Mouse (Mus musculus) T-helper 1 cell (primary cell): Measurements from ENCODE around the gene Myo18b.

ENCODE experiments used
- in situ Hi-C: fragments of 300-600 bp; cut with MboI, MseI; formaldehyde crosslinking; loops from one replicate; pipeline ENCODE4 v1.15.1; 2025; ENCODE audit warnings: high pct_unique_total_duplicates

The Myo18b gene

DNA sequence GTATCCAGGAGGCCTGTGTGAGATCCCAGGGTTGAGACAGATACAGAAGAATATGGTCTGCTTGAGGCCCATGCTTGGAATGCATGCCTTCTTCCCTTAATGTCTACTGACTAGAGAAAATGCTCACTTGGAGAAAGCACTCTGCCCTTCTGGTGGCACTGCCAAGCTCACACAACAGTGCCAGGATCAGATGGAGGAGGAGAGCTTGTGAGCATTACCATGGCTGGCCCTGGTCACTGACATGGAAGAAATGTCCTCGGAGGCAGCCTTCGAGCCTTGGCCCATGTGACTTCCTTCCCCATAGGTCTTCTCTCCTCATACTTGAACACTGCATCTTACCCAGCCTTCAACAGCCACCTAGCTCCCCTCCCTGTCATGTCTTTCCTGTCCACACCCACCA, 216.9 kb downstream of the Myo18b start:
- in situ Hi-C loops = no loop called here

DNA sequence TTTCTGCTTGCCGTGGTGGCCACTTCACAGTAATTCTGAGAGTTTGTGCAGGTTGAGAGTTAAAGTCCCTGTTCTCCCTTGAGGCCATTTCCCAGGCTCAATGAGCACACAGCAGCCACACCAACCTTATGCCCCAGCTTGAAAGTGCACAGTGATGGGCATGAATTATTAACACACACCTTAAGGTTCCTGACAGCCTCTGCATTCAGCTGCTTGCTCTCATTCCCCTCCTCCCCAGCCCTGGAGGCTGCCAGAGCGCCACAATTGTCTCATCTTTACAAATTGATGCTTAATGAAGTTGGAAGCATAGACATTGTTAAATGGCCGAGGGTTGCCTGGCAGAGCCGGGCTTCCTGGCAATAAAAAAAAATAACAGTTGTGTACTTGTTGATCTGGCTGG, 218.0 kb downstream of the Myo18b start:
- in situ Hi-C loops = no loop called here

DNA sequence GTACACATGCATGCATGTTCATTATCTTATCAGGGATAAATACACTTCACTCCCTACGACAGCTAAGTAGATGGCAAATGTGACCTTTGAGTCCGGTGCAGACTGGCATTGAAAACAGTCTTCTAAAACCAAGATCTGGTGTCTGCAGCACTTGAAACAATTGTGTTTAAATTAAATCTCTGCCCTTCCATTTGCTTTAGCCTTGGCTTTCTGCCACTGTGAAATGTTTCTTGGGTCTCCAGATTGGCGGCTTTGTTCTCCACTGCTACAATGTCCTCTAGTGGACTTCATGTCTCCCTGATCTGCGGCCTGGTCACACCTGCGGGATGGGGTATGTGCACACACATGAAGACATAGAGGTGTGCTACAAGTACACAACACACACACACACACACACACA, 221.4 kb downstream of the Myo18b start:
- in situ Hi-C loops = no loop called here

DNA sequence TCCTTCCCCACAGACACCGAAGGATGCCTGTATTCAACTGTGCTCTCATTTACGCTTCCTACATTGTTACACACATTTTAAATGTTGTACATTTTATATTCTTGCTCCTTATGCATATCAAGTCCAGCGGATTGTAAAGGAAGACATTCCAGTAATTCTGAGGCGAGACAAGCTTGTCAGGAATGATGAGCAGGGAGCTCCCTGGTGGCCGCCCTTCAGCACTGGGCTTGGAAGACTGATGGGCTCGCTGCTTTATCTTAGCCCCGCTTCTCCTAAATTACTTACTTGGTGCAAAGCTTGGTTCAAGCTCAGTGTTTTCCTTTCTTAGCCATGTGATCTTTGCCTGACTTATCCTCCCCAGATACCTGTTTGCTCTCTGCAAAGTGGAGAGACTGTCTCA, 223.7 kb downstream of the Myo18b start:
- in situ Hi-C loops = no loop called here

DNA sequence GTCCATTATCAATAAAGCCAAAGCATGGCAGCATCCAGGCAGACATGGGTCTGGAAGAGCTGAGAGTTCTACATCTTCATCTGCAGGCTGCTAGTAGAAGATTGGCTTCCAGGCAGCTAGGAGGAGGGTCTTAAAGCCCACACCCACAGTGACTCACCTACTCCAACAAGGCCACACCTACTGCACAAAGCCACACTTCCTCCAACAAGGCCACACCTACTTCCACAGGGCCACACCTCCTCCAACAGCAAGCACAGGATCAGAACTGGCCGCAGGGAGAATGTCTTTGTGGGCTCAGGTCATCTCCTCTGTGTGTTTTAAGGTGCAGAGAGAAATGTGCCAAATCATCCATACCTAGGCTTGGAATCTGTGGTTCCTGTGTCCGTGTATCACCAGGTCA, 224.2 kb downstream of the Myo18b start:
- in situ Hi-C loops = no loop called here

DNA sequence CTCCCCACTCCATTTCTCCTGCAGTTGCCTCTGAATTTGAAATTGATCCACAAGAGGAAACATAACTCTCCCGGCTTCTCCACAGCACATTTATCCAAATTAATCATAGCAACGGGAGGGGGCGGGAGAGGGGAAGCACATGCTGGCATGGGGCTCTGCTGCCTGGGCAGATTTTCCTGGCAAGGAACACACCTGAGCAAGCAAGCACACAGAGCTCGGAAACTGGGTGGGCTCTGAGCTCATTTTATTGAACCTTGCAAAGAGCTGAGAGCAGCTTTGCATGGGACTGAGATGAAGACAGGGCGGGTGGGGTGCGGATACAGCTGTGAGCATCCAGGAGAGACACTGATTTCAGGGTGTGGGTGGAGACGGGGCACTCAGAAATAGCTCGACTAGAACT, 229.0 kb downstream of the Myo18b start:
- in situ Hi-C loops = no loop called here

DNA sequence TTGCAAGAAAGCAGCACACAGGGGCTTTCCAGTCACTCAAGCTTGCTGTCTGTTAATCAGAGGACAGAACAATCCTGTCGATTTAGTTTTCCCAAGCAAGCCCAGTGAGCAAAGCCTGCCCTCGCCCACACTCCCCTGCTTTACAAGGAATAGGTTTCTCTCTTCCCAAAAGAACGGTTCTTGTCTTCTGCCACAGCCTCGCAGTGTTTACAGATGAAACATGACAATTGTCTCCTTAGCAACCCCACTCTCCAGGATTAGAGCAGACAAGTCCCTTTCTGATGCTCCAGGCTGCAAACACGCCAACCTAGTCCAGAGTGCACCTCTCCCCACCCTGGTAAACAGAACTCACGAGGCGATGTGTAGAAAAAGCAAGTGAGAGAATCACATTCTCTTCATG, 230.5 kb downstream of the Myo18b start:
- in situ Hi-C loops = no loop called here

DNA sequence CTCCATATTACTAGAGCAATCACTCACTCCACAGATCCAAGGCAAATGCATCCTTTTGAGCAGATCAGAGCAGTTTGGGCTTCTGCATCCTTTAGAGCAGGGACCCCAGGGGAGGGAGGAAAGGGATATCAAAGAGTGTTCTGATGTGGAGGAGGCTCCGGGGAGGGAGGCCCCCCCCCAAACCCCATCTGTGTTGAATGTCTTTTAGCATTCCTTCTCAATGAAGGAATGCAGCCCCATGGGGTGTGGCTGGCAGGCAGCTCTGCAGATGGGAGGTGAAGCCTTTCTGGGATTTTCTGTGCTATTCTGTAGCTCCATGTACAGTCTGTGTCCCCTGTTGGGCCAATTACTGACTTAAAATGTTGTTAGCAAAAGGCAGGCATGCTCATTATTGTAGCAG, 232.5 kb downstream of the Myo18b start:
- in situ Hi-C loops = no loop called here

DNA sequence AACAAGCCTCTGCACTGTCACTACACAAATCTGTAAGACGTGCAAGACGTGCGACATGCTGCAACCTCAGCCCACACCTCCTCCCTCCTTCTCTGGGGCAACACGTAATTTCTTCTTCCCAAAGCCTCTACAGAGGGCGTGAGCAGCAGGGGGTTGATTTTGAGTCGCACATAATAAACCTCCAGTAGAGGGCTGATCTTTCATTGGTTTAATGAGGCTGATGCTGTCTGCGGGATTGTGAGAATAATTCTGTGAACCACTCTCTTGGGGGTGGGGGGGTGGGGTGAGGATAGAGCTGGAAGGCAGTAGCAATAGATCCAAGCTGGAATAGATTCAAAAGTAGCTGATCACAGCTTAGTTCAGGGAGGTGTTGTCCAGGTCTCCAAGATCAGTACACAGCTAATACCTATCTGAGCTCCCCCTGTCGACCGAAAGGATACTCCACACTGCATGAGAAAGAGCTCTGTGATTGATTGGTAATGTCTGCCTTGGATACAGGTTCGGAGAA, 235.2 kb downstream of the Myo18b start:
- in situ Hi-C loops = no loop called here

DNA sequence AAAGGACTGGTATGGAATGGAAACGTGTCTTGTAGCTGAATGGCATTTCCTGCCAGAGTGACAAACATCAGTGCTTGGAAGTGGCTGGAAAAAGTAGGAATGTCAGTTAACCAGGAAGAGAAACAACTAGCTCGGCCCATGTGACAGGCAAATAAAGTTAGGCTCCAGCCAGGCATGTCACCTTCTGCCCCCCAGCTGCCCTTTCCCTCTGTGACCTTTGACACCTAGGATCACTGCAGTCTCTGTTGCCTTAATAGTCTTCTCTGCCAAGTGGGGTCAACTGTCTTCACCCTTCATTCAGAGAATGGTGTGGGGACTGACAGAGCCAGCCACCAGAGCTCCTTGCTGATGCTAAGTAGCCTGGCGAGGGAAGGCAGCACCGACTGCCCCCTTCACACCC, 236.9 kb downstream of the Myo18b start:
- in situ Hi-C loops = no loop called here

DNA sequence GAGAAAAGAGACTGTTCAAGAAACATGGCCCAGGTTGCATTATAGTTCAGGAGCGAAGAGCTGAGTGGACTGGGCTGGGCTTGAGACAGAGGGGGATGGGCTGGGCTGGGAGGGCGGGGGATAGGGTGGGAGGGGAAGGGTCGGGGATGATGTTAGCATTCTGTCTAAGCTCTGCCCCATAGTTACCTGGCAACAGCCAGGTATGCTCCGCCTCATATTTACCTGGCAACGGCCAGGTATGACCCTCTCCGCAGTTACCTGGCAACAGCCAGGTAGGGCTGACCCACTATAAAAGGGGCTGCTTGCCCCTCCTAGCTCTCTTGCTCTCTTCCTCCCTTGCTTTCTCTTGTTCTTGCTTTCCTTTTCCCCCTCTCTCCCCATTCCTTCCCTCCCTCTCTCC, 239.4 kb downstream of the Myo18b start:
- in situ Hi-C loops = no loop called here

DNA sequence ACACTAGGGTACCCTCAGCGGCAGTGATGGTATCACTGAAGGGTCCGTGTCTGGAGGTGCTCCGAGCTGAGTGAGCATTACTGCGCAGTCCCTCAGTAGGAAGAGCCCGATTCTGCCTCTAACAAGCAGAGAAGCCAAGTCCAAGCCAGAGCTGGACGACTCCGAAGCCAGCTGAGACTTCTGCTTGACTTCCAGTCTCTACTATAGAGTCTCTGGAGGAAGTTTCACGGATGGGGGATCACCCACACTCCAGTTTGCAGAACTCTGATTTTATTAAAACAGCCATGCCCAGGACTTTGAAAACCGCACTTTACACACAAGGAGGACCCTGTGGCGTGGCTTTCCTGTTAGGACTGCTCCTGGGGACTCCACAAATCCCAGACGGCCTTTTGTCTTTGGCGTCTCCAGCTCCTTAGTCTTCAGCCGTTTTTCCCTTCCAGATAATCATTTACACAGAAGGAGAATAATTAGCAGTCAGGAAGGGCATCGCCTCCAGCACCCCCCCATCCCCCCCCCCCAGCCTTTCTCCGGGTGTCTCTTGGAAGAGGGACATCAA, 240.1 kb downstream of the Myo18b start:
- in situ Hi-C loops = no loop called here

DNA sequence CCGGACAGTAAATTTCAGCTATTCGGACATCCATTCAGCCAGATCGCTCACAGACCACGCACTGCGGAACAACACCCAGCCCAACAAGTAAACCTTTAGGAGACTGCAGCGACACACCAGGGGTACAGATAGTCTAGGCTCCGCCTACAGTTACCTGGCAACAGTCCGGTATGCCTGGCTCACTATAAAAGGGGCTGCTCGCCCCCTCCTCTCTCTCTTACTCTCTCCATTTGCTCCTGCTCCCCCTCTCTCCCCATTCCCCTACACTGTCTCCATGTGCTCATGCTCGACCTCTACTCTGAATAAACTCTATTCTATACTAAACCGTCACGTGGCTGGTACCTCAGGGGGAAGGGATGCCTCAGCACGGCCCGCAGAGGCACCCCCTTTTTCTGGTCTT, 240.6 kb downstream of the Myo18b start:
- in situ Hi-C loops = no loop called here

DNA sequence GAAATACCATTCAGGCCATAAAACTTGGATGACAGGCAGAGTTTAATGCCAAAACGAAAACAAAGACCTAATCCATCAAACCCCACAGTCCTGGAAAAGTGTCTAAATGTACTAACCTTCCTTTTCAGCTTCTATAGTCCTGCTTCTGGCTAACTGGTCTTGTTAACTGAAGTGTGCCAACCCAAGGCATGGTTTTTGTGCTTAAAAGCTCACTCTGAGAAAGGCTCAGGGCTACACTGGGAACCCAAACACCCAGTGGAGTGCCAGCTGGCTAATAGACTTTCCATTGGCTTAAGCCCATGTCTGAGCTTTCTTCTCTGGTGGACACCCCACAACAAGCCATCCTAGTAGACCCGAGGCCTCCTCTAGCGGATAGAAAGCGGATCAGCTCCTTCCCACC, 244.1 kb downstream of the Myo18b start:
- in situ Hi-C loops = no loop called here

DNA sequence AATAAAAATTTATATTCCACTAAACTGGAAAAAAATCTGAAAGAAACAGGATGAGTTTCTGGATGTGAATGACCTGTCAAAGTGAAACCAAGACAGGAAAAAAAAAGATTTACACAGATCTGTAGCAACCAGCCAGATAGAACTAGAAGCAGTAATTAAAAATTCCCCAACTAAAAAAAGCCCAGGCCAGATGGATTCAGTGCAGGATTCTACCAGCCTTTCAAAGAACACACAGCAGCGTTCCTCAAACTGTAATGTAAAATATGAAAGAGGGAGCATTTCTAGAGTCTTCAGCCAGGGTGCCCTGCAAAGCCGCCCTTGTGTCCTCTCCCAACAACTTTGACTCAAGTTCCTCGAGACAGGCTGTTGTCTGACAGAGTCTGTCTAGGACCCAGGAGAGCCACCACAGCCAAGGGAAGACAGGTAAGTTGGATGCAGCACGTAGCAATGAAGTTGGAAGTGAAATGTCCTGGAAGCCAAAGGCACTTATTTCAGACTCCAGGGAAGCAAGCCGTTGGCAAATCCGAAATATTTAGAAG, 246.9 kb downstream of the Myo18b start:
- in situ Hi-C loops = no loop called here

DNA sequence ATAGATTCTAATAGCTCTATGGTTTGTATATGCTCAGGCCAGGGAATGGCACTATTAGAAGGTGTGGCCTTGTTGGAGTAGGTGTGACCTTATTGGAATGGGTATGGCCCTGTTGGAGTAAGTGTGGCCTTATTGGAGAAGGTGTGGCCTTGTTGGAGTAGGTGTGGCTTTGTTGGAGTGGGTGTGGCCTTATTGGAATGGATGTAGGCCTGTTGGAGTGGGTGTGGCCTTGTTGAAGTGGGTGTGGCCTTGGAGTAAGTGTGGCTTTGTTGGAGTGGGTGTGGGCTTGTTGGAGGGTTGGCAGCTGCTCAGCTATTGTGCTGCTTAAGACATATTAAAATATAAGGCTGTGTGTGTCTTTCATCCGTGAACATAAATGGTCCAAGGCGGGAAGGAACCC, 249.3 kb downstream of the Myo18b start:
- in situ Hi-C loops = no loop called here

DNA sequence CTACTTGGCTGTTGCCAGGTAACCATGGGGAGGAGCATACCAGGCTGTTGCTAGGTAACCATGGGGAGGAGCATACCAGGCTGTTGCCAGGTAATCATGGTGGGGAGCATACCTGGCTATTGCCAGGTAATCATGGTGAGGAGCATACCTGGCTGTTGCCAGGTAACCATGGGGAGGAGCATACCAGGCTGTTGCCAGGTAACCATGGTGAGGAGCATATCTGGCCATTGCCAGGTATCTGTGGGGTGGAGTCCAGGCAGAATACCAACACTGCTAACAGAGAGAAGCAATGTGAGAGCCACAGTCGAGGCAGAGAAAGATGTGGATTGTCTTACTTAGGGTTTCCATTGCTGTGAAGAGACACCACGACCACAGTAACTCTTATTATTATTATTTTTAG, 250.6 kb downstream of the Myo18b start:
- in situ Hi-C loops = no loop called here

DNA sequence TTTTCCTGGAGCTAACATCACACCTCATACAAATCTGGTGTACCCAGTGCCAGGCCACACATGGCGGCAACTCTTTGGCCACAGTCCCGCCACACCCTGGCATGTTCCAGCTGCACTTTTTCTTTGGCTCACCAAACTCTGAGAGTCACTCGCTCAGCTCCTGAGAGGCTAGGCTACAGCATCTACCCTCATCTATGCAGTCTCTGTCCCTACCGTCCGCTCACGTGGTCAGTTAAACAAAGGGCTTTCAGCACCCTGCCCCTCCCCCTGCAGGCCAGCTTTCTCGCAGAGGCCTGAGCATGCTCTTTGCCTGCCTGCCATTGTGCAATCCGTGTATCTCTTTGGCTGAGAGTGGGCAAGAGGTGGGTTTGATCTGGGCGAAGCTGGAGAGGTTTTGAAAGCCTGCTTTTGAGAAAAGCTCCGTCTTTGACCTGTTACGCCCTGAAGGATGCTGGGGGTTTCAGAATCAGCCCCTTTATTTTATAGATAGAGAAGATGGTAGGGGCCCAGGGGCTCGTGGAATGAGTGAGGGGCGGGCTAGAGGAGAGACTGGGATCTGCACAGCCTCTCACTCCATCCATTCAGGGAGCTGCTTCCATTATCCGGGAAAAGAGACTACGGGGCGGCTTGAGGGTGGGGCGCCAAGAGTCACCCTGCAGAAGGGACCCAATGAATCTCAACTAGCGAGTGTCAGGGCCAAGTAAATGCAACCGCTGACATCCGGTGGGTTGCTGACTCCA, 252.5 kb downstream of the Myo18b start:
- in situ Hi-C loops = no loop called here

DNA sequence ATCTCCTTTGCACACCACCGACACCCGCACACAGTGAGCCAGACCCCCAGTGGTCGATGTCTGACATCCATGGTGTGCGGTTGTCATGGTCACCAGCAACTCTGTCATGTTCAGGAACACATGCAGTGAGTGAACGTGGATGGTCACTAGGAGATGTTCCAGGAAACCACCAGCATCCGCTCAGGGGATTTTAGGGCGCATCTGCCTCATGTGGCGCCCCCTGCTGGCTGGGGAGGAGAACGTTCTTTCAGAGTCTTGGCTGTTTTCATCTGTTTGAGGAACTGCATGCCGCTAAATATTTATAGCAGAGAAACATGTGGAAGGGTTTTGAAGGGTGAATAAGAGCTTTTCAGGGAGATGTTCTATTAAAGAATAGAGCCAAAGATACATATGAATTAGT, 253.4 kb downstream of the Myo18b start:
- in situ Hi-C loops = no loop called here

DNA sequence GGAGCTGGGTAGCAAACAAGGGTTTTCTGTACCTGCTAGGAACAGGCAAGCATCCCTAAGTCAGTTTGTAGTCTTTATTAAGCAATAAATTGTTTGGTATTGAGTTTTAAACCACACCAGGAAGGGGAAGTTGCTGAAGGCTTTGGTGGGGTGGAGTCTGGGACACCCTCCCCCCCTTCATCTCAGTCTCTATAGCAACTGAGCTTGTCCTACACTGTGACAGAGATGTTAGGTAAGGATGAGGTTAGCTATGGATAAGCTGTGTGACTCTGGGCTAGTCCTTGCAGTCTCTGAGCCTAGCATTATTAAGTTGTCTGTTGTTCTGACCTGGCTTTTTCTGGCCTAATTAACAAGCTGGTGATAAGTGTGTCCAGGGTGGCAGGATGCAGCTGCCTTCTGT, 254.4 kb downstream of the Myo18b start:
- in situ Hi-C loops = no loop called here

DNA sequence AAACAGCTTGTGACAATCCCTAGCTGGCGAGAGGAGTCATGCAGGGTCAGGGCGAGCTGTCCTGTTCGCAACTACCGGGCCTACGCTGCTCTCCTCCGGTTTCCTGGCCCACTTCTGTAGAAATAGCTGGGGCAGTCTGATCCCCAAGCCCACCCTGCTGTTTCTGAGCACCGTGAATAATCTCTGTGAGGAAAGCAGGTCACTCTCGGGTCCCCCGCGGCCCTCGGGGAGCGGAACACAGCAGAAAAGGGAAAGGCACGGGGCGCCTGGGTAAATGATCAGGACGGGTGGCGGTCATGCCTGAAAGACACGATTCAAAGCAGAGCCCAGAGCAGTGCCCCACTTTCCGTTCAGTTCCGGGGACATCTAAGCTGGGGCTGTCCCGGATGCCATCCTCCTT, 255.0 kb downstream of the Myo18b start:
- in situ Hi-C loops = no loop called here

DNA sequence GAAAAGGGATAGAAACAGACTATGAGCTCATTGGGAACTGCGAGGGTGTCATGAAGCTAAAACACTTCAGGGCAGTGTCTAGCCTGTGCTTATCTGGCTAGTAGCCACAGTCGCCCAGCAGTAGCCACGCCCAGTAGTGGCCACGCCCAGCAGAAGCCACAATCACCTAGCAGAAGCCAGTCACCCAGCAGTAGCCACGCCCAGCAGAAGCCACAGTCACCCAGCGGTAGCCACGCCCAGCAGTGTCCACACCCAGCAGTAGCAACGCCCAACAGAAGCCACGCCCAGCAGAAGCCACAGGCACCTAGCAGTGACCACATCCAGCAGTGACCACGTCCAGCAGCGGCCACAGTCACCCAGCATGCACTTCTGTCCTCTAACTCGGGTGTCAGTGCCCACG, 255.5 kb downstream of the Myo18b start:
- in situ Hi-C loops = no loop called here
